Mouse (Mus musculus): Measurements from ENCODE around the gene Meis2.

Gene Meis2

GRCm38 (mm10) chr2:115890715-115891114, 174.9 kb downstream of the Meis2 start:
- no peak for DNase-seq

GRCm38 (mm10) chr2:115890030-115890429, 175.6 kb downstream of the Meis2 start:
- DNase-seq = no peak

DNA sequence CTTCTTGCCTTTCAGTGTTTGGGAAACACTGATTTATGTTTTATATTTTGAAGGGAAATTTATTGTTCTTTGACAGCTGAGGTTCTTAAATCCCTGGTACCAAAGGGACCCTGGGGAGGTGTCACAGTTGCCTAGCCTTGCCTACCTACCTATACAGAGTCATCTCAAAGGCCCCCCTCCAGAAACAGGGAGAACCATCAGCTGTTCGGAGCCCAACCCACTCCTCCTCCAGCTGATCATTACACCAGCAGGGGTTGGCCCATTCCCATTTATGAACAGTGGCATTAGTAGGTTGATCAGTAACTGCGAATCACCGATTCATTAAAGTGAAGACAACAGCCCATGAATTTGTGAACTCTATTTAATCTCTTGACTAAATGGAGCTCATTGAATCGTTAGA, 176.4 kb downstream of the Meis2 start:
- no peak for DNase-seq

DNA sequence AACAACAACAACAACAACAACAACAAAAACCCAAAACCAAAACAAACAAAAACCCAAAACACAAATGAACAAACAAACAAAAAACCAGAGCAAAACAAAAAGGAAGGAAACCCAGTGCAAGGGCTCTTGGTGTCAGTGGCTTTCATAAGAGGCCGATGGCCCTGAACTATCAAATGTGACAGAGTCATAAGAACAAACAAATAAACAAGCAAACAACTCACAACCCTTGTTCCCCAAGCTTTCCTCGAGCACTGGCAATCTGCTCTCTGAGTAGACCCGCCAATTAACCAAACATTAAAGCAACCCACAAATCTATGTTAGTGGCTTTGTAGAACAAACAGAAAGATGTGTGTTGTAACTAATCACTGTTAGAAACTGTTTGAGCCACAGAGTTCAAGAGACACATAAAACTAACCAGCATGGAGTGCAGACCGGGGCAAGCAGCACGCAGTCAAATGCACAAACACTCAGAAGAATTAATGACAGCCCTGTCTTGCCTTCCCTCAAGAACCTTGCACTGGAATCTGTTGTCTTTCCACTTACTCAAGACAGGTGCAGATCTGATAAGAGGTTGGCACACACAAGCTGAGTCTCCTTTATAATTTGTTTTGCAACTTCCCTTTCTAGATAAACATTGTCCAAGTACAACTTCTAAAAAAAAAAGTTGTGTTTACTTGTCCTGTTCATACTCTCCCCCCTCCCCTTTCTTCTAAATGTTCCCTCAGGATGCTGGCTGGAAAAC, 177.1 kb downstream of the Meis2 start:
- DNase-seq = no peak

GRCm38 (mm10) chr2:115887631-115888030, 178.0 kb downstream of the Meis2 start:
- no peak for DNase-seq

DNA sequence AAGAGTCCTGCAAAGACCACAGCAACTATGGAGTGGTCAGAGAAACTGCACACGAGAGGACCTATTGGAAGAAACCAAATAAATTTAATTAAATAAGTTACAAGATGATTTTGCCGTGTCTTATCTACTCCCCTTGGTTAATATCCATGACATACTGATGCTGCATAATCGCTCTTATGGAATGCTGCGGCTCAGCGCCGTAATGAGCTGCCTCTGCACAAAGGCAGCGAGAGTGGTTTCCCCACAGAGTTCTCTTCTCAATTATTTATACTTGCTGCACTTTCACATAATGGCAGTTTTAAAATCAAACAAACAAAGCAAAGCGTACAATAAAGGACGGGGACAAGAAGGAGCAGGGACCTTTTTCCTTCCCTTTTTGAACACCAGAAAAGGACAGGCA, 181.5 kb downstream of the Meis2 start:
- no peak for DNase-seq

DNA sequence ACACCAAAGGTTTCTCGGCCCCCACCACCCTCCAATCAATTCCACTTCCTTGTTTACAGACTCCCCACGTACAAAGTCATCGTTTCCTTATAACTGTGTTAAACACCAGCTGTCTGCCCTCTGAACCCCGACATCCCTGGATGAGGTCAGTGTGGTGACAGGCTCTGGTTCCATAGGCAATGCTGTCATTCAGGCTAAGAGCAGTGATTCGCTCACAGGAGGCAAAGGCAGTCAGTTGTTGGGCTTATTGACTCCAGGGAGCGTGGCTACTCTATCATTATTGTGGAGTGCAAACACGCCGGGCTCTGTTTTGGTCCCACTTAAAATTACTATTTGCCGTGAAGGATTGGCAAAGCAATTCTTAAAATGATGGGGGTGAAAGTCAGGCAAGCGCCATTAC, 182.1 kb downstream of the Meis2 start:
- no peak for DNase-seq

- no peak for DNase-seq
These were observed 189.7 kb downstream of the Meis2 start for GRCm38 (mm10) chr2:115875802-115876531.

DNA sequence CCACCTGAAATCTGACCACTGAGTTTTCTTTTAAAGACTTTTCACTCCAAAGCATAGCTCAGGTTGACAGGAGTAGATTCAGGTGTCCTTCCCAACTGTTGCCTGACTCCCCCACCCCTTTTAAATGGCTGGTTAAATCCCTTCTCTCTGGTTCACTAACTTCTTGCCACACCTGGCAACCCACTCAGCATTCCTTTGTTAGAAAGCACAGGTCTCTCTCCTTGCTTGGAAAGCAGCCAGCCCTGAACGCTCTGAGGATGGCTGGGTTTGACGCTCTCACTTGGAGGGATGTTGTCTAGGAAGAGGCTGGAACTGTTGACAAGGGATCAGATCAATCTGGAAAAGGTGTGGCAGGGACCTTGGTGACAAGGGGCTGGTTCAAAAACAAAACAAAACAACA, 192.8 kb downstream of the Meis2 start:
- no peak for DNase-seq

DNA sequence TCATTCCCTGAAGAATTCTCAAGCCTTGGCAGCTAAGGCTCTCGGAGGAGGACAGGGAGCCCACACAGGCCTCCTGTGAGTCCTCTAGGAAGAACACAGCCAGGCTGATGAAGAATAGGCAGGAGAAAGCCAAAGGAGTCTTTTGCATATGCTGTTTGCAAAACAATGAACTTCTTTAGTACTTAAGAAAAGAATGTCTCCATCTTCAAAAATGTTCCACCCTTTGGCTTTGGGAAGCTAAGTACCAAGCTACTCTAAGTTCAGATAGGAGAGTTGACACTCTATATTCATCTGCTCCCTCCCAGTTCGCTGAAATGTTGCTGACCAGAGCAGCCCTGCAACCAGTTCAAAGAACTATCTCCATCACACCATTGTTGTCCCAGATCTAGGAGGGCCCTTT, 195.7 kb downstream of the Meis2 start:
- no peak for DNase-seq

DNA sequence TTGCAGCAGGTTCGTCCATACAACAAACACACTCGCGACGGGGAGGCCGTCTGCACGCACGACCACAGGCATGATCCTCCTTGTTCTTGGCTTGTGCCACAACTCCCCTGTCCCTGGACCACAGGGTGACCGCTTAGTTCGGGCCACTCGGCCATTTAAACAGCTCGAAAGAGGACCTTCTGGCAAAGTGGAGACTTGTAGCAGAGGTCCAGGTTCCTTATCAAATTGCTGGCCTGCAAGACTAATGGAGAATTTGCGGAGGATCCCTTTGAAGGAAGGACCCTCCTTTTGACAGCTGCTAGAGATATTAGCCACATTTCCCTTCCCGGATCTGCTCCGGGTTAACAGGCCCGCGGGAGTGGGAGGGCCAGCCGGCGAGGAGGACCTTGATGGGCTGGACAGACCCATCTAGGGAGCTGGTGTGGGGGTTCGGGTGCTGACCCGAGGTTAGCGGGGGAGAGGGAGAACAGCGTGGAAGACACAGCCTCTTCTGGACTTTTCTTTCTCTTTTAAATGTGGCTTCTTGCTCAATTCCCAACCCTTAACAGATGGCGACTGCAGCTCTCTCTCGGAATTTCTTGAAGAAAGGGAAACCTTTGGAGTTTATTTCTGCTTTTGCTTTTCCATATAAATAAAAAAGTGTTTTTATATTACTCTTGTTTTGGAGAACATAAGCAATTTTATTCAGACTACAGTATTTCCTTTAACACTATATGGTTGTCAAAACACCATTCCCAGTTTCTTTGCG, 204.9 kb downstream of the Meis2 start:
- DNase-seq = no peak

DNA sequence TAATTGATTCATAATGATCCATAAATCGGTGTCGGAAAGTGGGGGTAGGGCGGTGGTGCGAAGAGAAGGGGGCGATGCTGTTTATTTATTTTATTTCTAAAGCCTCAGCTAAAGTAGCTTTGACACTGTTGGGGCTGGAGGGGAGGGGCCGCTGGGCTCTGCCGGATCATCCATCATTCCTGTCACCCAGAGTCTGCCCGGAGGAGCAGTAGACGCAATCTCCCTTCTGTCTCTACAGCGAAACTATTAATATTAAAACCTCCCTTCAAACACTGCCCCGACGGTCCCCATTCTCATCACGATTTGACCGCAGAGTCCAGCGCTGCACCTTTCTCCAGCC, 205.5 kb downstream of the Meis2 start:
- DNase-seq = no peak

DNA sequence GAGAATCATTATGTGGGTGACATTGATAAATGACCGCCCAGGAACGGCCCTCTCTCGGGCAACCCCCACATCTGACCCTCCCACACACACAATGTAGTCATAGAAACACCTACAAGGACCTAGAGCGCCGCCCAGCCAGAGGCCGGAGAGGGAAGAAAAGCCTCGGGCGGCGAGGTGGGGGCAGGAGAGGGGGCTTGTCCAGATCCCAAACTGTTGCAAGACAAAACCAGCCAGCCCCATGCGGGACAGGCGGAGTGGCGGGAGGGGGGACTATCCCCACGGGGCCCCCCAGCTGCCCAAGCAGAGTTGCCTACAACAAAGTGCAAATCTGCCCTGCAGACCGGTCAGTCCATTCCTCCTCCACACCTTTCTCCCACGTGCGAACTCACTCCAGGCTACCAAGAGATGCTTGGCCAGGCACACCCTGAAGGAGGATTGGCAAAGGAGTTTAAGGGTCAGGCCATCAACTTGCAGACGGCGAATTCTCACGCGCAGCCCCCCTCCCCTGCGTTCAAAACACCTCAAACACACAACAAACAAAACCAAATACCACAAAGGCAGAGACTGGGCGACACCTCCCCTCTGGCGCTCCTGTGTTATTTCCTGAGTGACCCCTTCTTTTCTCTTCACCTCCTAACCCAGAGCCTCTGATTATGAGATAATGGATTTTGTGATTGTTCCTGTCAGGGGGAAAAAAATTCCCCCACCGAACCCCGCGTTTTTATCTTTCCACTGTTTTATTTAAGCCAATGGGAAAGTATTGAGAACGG, 206.1 kb downstream of the Meis2 start:
- DNase-seq = no peak

- DNase-seq = no peak
These were observed 206.7 kb downstream of the Meis2 start for GRCm38 (mm10) chr2:115858927-115859326.

- no peak for DNase-seq
These were observed 207.4 kb downstream of the Meis2 start for GRCm38 (mm10) chr2:115858246-115858645.

DNA sequence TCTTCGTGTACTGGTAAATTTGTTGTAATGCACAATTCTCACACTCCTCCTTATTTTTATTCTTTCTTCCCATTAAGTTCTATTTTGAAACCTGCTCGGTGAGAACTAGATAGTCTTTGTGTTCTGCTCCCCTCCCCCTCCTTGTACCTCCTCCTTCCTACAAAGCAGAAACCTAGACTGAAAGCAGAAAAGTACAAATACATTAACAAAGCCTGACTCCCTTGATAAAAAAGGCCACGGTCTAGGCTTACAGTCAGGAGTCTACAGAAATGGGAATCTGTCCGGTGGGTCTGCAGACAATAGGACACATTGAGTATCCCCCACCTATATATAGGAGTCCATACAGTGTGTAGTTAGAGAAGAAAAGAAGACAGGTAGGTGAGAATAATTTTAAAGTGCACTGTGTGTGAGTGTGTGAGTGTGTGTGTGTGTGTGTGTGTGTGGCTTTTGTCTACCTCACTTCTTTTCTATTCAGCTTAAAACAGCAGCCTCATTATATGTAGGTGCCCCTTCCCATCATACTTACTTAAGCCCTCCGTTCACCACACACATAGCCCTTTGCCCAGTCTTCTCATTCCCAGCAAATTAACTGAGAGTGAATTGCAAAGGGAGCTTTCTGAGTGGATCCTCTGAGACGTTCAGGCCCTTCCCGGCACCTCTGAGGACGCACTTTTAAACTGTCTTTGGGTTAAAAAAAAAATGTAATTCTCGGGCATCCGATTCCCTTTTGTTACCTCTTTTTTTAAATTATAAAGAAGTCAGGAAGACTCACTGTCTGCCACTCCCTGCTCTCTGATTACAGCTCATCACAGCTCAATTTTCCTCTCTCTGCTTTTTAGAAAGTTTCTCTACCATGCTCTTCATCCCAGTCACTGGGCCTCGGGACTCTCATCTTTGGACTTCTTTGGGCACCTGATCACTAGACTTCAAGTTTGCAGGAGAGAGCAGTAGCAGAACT, 208.2 kb downstream of the Meis2 start:
- no peak for DNase-seq

- DNase-seq = no peak
These were observed 209.1 kb downstream of the Meis2 start for GRCm38 (mm10) chr2:115856401-115857073.

DNA sequence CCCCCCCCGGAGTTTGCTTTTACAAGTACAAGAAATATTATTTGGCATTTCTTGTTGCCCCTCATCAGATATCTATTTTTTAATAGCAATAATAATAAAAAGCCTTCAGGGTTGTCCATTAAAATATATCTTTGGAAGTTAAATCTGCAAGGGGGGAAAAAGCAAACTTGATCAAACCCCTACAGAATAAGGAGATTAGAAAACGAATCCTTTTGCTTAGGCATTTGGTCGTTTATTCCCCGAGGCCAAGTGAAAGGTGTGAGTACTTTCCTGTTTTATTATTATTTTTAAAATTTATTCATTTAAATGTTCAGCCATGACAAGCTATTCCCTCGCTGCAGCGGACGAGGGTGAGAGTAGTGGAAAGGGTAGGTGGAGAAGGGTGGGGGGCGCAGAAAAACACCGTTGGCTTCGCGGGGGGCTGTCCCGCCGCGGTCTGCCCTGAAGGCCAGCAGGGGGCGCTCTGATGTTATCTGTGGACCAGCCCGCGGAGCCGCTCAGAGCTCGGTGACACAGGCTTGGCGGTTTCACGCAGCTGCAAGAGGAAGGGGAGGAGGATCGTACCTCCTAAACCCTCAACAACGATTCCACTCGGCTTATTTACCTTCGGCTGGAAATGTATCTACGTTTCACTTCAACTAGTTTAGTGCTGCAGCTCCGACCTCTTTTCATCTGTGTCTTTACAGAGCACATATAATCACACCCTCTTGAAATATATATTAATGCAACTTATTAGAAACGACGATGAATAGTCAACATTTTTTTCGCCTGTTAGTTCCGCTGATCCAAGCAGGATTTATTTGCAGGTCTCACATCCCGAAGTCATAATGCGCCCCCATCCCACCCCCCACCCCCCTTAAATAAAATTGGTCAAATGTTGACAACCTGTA, 209.9 kb downstream of the Meis2 start:
- DNase-seq = peak; percentile 12

- no peak for DNase-seq
These were observed 210.8 kb downstream of the Meis2 start for GRCm38 (mm10) chr2:115854828-115855311.

Data from cerebellum, adult 11 months (tissue).